Mouse (Mus musculus): ENCODE results near the gene Sar1a.

Gene Sar1a

GRCm38 (mm10) chr10:61680015-61680913 lies at the start of gene Sar1a:
Gene Sar1a, plus strand, starts transcription at chr10:61680299.
- peak; percentile 98 to 99 for DNase-seq

GRCm38 (mm10) chr10:61632445-61632844 lies 47.7 kb upstream of the Sar1a start:
- DNase-seq, result no peak

GRCm38 (mm10) chr10:61637055-61637454 lies 43.0 kb upstream of the Sar1a start:
- DNase-seq, result no peak

- no peak for DNase-seq
Observed at GRCm38 (mm10) chr10:61640363-61640762, 39.7 kb upstream of the Sar1a start.

- no peak for DNase-seq
Observed at GRCm38 (mm10) chr10:61646557-61646956, 33.5 kb upstream of the Sar1a start.

- peak; percentile 89 to 95 for DNase-seq
Observed at GRCm38 (mm10) chr10:61647790-61648736, 32.0 kb upstream of the Sar1a start, which contains the start of gene Ppa1. Gene Ppa1, plus strand, starts transcription at chr10:61648552.

GRCm38 (mm10) chr10:61648737-61649645 lies 31.1 kb upstream of the Sar1a start:
- DNase-seq, result peak in 1 of 2 experiments; percentile 51

- no peak for DNase-seq
Observed at GRCm38 (mm10) chr10:61654105-61654504, 26.0 kb upstream of the Sar1a start.

GRCm38 (mm10) chr10:61654691-61655090 lies 25.4 kb upstream of the Sar1a start:
- DNase-seq, result no peak

- no peak for DNase-seq
Observed at GRCm38 (mm10) chr10:61655188-61655587, 24.9 kb upstream of the Sar1a start.

- DNase-seq, result peak; percentile 24 to 48
Observed at GRCm38 (mm10) chr10:61656928-61657882, 22.9 kb upstream of the Sar1a start.

- DNase-seq, result peak in 1 of 2 experiments; percentile 58
Observed at GRCm38 (mm10) chr10:61657985-61658384, 22.1 kb upstream of the Sar1a start.

- DNase-seq, result no peak
Observed at GRCm38 (mm10) chr10:61661887-61662286, 18.2 kb upstream of the Sar1a start.

- no peak for DNase-seq
Observed at GRCm38 (mm10) chr10:61662391-61662988, 17.6 kb upstream of the Sar1a start.

GRCm38 (mm10) chr10:61665111-61665510 lies 15.0 kb upstream of the Sar1a start:
- no peak for DNase-seq

- no peak for DNase-seq
Observed at GRCm38 (mm10) chr10:61665651-61666050, 14.4 kb upstream of the Sar1a start.

GRCm38 (mm10) chr10:61669289-61669688 lies 10.8 kb upstream of the Sar1a start:
- DNase-seq, result no peak

- DNase-seq, result no peak
Observed at GRCm38 (mm10) chr10:61669896-61670295, 10.2 kb upstream of the Sar1a start.

- no peak for DNase-seq
Observed at GRCm38 (mm10) chr10:61670758-61671157, 9.3 kb upstream of the Sar1a start.

GRCm38 (mm10) chr10:61675935-61676334 lies 4.2 kb upstream of the Sar1a start:
- no peak for DNase-seq

- no peak for DNase-seq
Observed at GRCm38 (mm10) chr10:61679545-61679944, 554 bp upstream of the Sar1a start.
